ENCODE assay signal across 17 mouse cellular contexts in genomic region chr8:88561402-88561801, GRCm38 (mm10). TPM values are rescaled to one million over a fixed set of nuclear protein-coding genes. Genes with fewer than 3 reads are reported as not detected.
"Had no signal": no experiment of that assay in that cellular context is flagged by ENCODE, and none has a peak within 500 bp of the region (broad histone marks: within the 10 kb centered on the region; RNA-seq: fewer than 3 reads in every experiment).

No protein-coding gene starts in this region.

- H3K27me3 ChIP-seq: lung, embryonic 15.5 days; midbrain, embryonic 13.5 days; midbrain, embryonic 15.5 days; neural tube, embryonic 12.5 days had no signal

- H3K9me3 ChIP-seq: lung, embryonic 15.5 days; megakaryocyte, embryonic 14.5 days; midbrain, embryonic 13.5 days; midbrain, embryonic 15.5 days; neural tube, embryonic 12.5 days had no signal

- H3K9ac ChIP-seq: lung, embryonic 15.5 days; midbrain, embryonic 13.5 days; midbrain, embryonic 15.5 days; neural tube, embryonic 12.5 days had no signal

- ATAC-seq: lung, postnatal 0 days; midbrain, embryonic 13.5 days; midbrain, embryonic 15.5 days had no signal

- H3K27ac ChIP-seq: lung, embryonic 15.5 days; macrophage; midbrain, embryonic 13.5 days; midbrain, embryonic 15.5 days; neural tube, embryonic 12.5 days had no signal

- H3K4me2 ChIP-seq: lung, embryonic 15.5 days; midbrain, embryonic 11.5 days; midbrain, embryonic 13.5 days; midbrain, embryonic 15.5 days; neural tube, embryonic 12.5 days had no signal

- H3K36me3 ChIP-seq: lung, embryonic 15.5 days; midbrain, embryonic 15.5 days had no signal

- H3K4me3 ChIP-seq: lung, embryonic 15.5 days; megakaryocyte, embryonic 14.5 days; midbrain, embryonic 13.5 days; midbrain, embryonic 15.5 days; neural tube, embryonic 12.5 days had no signal

- DNase-seq: lung, adult 2 months; lung, postnatal 14 days; lung, postnatal 36 days; right cerebral cortex, postnatal 14 days; thymus, adult 2 months; thymus, postnatal 25 days; thymus, postnatal 4 days had no signal

RNA-seq across cellular contexts. Expression of gene Nkd1, which starts 40.2 kb away (rescaled TPM):
- total RNA-seq: monocyte, adult 5-6 weeks; neutrophil, adult 5-6 weeks had no signal
- polyA plus RNA-seq: macrophage had no signal
